Mouse (Mus musculus): ENCODE measurements around the gene Amer2.
"Not testable (repeated sequence)": the region's sequence is repeated elsewhere in the genome, so short reads cannot be mapped to it uniquely, and the experiment has no call there.

The Amer2 gene

GRCm38 (mm10) chr14:60372821-60373309 lies at the start of gene Amer2:
TSS of gene Amer2 (plus strand) at chr14:60373259.
- no peak for DNase-seq (ENCODE audit: low spot score in 2 of 2)

- not testable (repeated sequence) for DNase-seq (ENCODE audit: low spot score in 2 of 2)
Measured at GRCm38 (mm10) chr14:60340001-60340400, 33.1 kb upstream of the Amer2 start.

GRCm38 (mm10) chr14:60340570-60340969 lies 32.5 kb upstream of the Amer2 start:
- no peak for DNase-seq (ENCODE audit: low spot score in 2 of 2)

GRCm38 (mm10) chr14:60345326-60345876 lies 27.7 kb upstream of the Amer2 start:
- DNase-seq (ENCODE audit: low spot score in 2 of 2) = no peak

GRCm38 (mm10) chr14:60358347-60358746 lies 14.7 kb upstream of the Amer2 start:
- no peak for DNase-seq (ENCODE audit: low spot score in 2 of 2)

GRCm38 (mm10) chr14:60361380-60362212 lies 11.5 kb upstream of the Amer2 start:
- no peak for DNase-seq (ENCODE audit: low spot score in 2 of 2)

GRCm38 (mm10) chr14:60366729-60367128 lies 6.3 kb upstream of the Amer2 start:
- DNase-seq (ENCODE audit: low spot score in 2 of 2) = no peak

GRCm38 (mm10) chr14:60368769-60369666 lies 4.0 kb upstream of the Amer2 start:
- DNase-seq (ENCODE audit: low spot score in 2 of 2) = no peak

GRCm38 (mm10) chr14:60369667-60370315 lies 3.3 kb upstream of the Amer2 start:
- DNase-seq (ENCODE audit: low spot score in 2 of 2) = no peak

GRCm38 (mm10) chr14:60377107-60377506 lies 4.0 kb downstream of the Amer2 start:
- no peak for DNase-seq (ENCODE audit: low spot score in 2 of 2)

- DNase-seq (ENCODE audit: low spot score in 2 of 2) = peak in 1 of 2 experiments; percentile 32
Measured at GRCm38 (mm10) chr14:60377546-60377945, 4.5 kb downstream of the Amer2 start.

- peak; percentile 88 to 91 for DNase-seq (ENCODE audit: low spot score in 2 of 2)
Measured at GRCm38 (mm10) chr14:60378057-60378565, 5.1 kb downstream of the Amer2 start.

GRCm38 (mm10) chr14:60378566-60379322 lies 5.7 kb downstream of the Amer2 start:
- peak; percentile 37 to 60 for DNase-seq (ENCODE audit: low spot score in 2 of 2)

- DNase-seq (ENCODE audit: low spot score in 2 of 2) = peak in 1 of 2 experiments; percentile 17
Measured at GRCm38 (mm10) chr14:60379323-60379957, 6.4 kb downstream of the Amer2 start.

GRCm38 (mm10) chr14:60379958-60380330 lies 6.9 kb downstream of the Amer2 start:
- no peak for DNase-seq (ENCODE audit: low spot score in 2 of 2)

GRCm38 (mm10) chr14:60381671-60382070 lies 8.6 kb downstream of the Amer2 start:
- DNase-seq (ENCODE audit: low spot score in 2 of 2) = no peak

- DNase-seq (ENCODE audit: low spot score in 2 of 2) = no peak
Measured at GRCm38 (mm10) chr14:60383816-60384215, 10.8 kb downstream of the Amer2 start.

- DNase-seq (ENCODE audit: low spot score in 2 of 2) = no peak
Measured at GRCm38 (mm10) chr14:60384269-60384668, 11.2 kb downstream of the Amer2 start.

GRCm38 (mm10) chr14:60385079-60385643 lies 12.1 kb downstream of the Amer2 start:
- DNase-seq (ENCODE audit: low spot score in 2 of 2) = no peak

Data from right cerebral cortex, postnatal 36 days (tissue).